Mouse (Mus musculus) midbrain, embryonic 10.5 days (tissue): Measurements from ENCODE around the gene Sntg2. TPM values are rescaled to one million over a fixed set of nuclear protein-coding genes. Genes with fewer than 3 reads are reported as not detected.

Source experiments
- DNase-seq: peaks from one replicate; pipeline ENCODE4 v3.0.0-alpha.2; 2017; ENCODE audit warnings: low spot score
- H3K27ac ChIP-seq: fragments of 300-500 bp; sonication (generic); replicated peaks from 2 replicates; pipeline ENCODE4 v1.5.1; 2016; ENCODE audit warnings: mild to moderate bottlenecking
- H3K27me3 ChIP-seq: fragments of 300-500 bp; sonication (generic); 2 replicates; pipeline ENCODE4 v1.6.1; 2016; ENCODE audit warnings: low read depth, mild to moderate bottlenecking; ENCODE audit not compliant: poor library complexity, severe bottlenecking
- H3K36me3 ChIP-seq: fragments of 300-500 bp; sonication (generic); 2 replicates; pipeline ENCODE4 v1.6.1; 2016; ENCODE audit warnings: mild to moderate bottlenecking, moderate library complexity
- H3K4me1 ChIP-seq: fragments of 300-500 bp; sonication (generic); 2 replicates; pipeline ENCODE4 v1.6.1; 2016
- H3K4me3 ChIP-seq: fragments of 300-500 bp; sonication (generic); 2 replicates; pipeline ENCODE4 v1.5.1; 2016; ENCODE audit warnings: mild to moderate bottlenecking, moderate library complexity
- H3K9me3 ChIP-seq: fragments of 300-500 bp; sonication (generic); replicated peaks from 2 replicates; pipeline ENCODE4 v1.6.1; 2016; ENCODE audit warnings: mild to moderate bottlenecking
- whole genome bisulfite sequencing: fragments of 180-500 bp; shearing (Covaris S2); methylation state at CpG from one replicate; pipeline ENCODE4 v1.1.7; 2016; 5-methylcytosine and 5-hydroxymethylcytosine counted together
- polyA plus RNA-seq: library from polyadenylated mRNA; unstranded; fragments of >200 nt; fragmentation: Nextera tagmentation; extraction: Ambion mirVana; gene quantifications from 2 replicates; pipeline ENCODE4 v1.2.1, GENCODE M21; 2016

Sntg2 gene
- polyA plus RNA-seq, 1 experiment from 2014 or later = 0.49 TPM

DNA sequence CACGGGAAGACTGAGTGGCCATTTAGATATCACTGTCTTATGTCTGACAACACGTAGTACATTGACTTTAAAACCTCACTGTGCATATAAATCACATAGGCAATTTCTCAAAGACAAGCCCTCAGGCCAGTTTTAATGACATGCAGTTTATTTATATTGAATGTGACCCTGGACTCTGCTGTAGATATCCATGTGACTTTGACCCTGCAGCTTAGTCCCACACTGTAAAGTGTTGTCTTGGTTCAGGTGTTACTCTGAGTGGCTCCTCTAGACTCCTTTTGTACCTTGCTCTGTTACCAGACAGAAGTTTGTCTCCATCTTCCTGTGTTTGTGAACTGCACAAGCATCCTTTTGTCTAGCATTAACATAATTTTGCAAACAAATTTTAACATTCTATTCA, 112.0 kb downstream of the Sntg2 start:
- Histone ChIP-seq H3K27ac (no peak overlapping the region), H3K9me3 (no peaks in the 10 kb centered on the region), H3K27me3 (no peaks in the 10 kb centered on the region), H3K4me1 (peaks cover 4% of the 10 kb centered on the region; the same call in 1 of the 2 replicates), H3K36me3 (no peaks in the 10 kb centered on the region), H3K4me3 (no peak overlapping the region)
- WGBS = 81% methylated on average over 2 of the region's 2 CpGs
- no peak for DNase-seq

DNA sequence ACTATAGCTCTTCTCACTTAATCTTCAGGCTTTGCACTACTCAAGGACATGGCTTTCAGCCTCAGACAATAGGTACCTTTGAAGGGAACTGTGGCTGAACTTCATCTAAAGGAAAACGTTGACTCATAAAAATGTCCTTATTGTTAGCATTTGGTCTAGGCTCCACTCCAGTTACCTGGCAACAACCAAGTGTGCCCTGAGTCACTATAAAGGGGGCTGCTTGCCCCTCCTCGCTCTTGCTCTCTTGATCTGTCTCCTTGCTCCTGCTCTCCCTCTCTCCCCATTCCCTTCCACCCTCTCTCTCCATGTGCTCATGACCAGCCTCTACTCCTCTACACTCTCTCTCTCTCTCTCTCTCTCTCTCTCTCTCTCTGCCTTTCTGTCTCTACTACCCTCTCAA, 114.5 kb downstream of the Sntg2 start:
- H3K36me3 ChIP-seq = no peaks in the 10 kb centered on the region
- no peak overlapping the region for H3K27ac ChIP-seq
- 65% methylated on average over 2 of the region's 2 CpGs for WGBS
- H3K4me1 ChIP-seq = no peaks in the 10 kb centered on the region
- no peaks in the 10 kb centered on the region for H3K27me3 ChIP-seq
- no peak overlapping the region for H3K4me3 ChIP-seq
- H3K9me3 ChIP-seq = no peaks in the 10 kb centered on the region
- no peak for DNase-seq

DNA sequence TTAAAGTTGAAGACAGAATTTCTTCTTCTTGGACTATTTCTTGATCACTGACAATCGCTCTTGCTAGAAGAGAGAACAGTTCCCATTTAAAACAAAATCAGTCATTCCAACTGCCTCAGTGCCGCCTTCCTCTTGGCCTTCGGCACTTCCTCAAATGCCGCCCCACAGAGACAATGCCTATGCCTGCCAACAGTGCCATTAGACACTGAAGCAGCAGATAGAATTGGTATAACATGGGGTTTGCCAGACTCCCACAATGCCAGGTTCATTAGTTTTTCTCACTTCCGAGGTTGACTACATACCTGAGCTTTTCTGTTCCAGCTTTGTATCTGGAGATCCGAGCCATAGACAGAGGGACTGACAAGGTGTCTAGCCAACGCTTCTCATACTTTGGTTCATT, 115.5 kb downstream of the Sntg2 start:
- Histone ChIP-seq H3K4me1 (no peaks in the 10 kb centered on the region), H3K4me3 (no peak overlapping the region), H3K27me3 (no peaks in the 10 kb centered on the region), H3K27ac (no peak overlapping the region), H3K9me3 (no peaks in the 10 kb centered on the region), H3K36me3 (no peaks in the 10 kb centered on the region)
- DNase-seq = no peak
- 90% methylated on average over 7 of the region's 7 CpGs for WGBS

DNA sequence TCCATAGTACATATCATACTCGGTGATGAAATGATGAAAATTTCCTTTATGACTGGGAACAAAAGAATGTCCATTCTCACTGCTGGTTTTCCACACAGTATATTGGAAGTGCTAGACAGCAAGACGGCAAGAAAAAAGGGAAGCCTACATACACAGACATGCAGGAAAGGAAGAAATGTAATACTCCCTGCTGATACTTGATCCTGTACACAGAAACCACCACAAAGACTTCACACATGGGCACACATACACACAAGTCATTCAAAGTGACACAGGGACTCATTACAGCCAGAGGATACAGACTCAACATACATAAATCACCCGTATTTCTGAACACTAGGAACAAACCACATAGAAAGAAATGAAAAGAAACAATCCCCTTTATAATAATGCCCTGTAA, 117.0 kb downstream of the Sntg2 start:
- Histone ChIP-seq H3K4me3 (no peak overlapping the region), H3K27me3 (no peaks in the 10 kb centered on the region), H3K4me1 (no peaks in the 10 kb centered on the region), H3K36me3 (no peaks in the 10 kb centered on the region), H3K27ac (no peak overlapping the region), H3K9me3 (no peaks in the 10 kb centered on the region)
- WGBS = 79% methylated on average over 3 of the region's 3 CpGs
- no peak for DNase-seq

DNA sequence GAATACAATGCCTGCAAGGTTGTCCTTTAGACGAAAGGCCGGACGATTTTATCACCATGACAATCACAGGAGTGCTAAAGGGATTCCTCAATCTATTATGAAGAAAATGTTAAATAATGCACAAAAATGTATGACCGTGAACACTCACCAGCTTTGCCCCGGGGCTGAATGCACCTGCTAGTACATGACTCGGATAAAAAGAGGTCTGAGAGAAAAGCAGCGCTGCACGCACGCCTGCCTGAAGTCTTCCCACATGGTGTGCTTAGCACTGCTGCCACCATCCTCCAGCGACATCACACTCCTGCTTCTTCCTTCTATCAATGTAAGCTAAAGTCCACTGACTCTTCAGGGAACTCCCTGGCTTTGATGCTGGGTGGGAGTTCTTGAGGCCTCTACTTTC, 118.6 kb downstream of the Sntg2 start:
- Histone ChIP-seq H3K27ac (no peak overlapping the region), H3K36me3 (no peaks in the 10 kb centered on the region), H3K9me3 (no peaks in the 10 kb centered on the region), H3K27me3 (no peaks in the 10 kb centered on the region), H3K4me3 (no peak overlapping the region), H3K4me1 (no peaks in the 10 kb centered on the region)
- DNase-seq = no peak
- 88% methylated on average over 10 of the region's 10 CpGs for WGBS

DNA sequence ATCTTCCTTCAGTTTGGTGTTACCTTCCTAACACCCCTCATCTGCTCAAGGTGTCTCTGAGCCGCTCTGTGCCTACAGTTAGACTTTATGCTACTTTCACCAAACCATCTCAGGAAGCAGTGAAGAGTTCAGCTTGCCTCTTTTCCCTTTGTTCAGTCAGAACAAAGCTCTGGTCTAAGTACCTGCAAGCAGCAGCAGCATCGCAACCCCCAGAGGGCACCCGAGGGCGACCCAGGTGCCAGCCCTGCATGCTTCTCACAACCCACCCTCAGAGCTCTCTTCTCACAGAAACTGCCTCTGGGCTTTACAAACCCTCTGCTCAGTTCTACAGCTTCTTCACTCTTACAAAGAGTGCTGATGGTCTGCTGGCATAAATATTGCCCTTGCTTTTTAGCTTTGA, 120.8 kb downstream of the Sntg2 start:
- WGBS = 88% methylated on average over 4 of the region's 4 CpGs
- no peaks in the 10 kb centered on the region for H3K9me3 ChIP-seq
- no peak overlapping the region for H3K4me3 ChIP-seq
- no peaks in the 10 kb centered on the region for H3K4me1 ChIP-seq
- no peak overlapping the region for H3K27ac ChIP-seq
- H3K27me3 ChIP-seq = no peaks in the 10 kb centered on the region
- no peak for DNase-seq
- no peaks in the 10 kb centered on the region for H3K36me3 ChIP-seq

DNA sequence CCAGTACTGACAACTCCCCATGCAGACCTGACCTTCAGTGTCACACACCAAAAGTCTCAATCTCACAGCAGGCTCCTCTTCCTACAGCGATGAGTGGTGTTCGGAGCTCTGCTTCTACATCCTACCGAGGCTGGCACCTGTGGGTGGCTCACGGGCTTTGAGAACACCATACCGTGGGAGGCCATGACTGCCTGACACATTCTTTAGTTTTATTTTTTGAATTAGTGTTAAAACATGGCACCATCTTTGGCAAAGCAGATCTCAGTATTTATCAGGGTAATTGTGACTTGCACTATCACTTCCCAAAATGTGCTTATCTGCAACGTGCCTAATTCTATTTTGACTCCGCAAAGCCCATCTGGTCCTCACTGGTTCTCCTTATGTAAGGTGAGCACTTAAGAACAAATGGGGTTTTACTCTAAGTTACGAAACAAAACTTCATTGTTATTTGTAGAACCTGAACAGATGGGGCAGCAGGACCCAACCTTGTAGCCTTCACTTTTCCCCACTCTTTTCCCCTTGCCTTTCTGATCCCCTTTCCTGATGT, 121.8 kb downstream of the Sntg2 start:
- no peak overlapping the region for H3K27ac ChIP-seq
- WGBS = 89% methylated on average over 8 of the region's 8 CpGs
- no peak for DNase-seq

DNA sequence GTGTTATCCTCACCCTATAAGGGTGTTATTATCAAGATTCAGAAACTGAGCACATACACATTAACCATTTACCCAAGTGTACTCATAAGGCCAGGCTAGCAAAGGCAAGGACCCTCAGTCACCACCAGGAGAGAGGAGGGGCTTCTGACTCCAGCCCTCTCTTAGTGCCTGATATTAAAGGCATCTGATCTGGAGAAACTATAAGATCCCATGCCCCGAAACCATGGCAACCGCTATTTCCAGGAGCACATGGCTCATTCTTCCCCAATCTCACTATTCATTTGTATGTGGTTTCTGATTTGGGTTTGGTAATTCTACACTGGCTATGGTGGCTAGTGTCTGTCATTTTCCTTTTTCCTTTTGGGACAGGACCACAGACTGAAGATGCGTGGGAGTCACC, 124.1 kb downstream of the Sntg2 start:
- DNase-seq = no peak
- no peaks in the 10 kb centered on the region for H3K4me1 ChIP-seq
- WGBS = 90% methylated on average over 3 of the region's 3 CpGs
- no peaks in the 10 kb centered on the region for H3K27me3 ChIP-seq
- H3K27ac ChIP-seq = no peak overlapping the region
- H3K36me3 ChIP-seq = no peaks in the 10 kb centered on the region
- H3K9me3 ChIP-seq = no peaks in the 10 kb centered on the region
- no peak overlapping the region for H3K4me3 ChIP-seq

More for the DNA sequence above, 121.8 kb downstream of the Sntg2 start:
- H3K4me1 ChIP-seq = no peaks in the 10 kb centered on the region
- H3K9me3 ChIP-seq = no peaks in the 10 kb centered on the region
- H3K27me3 ChIP-seq = no peaks in the 10 kb centered on the region
- H3K36me3 ChIP-seq = no peaks in the 10 kb centered on the region
- H3K4me3 ChIP-seq = no peak overlapping the region

DNA sequence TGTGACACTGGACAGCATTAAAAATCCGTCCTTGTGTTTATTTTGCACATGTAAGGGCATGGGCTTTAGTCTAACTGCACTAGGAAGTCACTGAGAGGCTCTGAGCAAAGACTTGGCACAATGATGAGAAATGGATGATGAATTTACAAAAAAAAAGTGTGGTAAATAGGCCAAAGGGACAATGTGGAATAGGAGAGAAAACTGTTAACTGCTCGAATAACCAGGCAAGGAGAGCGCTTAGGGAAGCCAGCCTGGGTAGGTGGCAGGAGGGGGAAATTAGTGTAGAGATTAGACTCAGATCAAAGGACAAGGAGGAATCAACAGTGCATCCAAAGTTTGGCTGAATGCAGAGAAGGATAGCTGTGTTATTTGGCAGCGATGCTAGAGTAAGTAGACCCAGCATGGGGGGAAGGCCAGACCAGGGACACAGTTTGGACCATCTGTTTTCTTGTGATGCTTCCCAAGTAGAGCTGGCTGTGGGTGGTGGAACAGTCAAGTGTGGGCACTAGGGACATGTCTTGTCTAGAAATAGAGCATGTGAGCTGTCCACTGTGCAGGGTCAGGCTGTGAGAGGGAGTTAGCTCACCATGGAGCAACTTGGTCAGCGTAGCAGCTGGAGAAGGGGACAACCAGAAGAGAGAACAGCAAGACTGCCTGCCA, 126.8 kb downstream of the Sntg2 start:
- H3K27me3 ChIP-seq = no peaks in the 10 kb centered on the region
- 86% methylated on average over 5 of the region's 5 CpGs for whole genome bisulfite sequencing
- H3K9me3 ChIP-seq = no peaks in the 10 kb centered on the region

DNA sequence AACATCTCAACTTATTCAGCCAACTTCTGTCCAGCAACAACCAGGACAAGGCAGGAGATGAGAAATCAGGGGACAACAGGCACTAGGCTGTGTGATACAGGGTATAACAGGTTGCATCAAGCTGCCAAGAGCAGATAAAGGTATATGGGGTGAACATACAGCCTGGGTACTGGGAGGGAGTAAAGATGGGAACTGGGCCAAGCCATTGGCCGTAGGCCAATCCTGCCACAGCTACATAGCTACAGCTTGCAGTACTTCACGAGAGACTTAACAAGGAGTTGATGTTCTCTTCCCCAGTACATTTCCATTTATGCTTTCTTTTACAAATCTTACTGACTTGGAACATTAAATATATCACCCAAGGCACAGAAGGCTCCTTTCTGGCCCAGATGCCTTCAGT, 129.0 kb downstream of the Sntg2 start:
- no peaks in the 10 kb centered on the region for H3K27me3 ChIP-seq
- no peak for DNase-seq
- H3K27ac ChIP-seq = no peak overlapping the region
- H3K9me3 ChIP-seq = no peaks in the 10 kb centered on the region
- no peaks in the 10 kb centered on the region for H3K4me1 ChIP-seq
- H3K4me3 ChIP-seq = no peak overlapping the region
- H3K36me3 ChIP-seq = no peaks in the 10 kb centered on the region
- whole genome bisulfite sequencing = 78% methylated on average over 2 of the region's 2 CpGs

More for the DNA sequence above, 126.8 kb downstream of the Sntg2 start:
- DNase-seq = no peak
- Histone ChIP-seq H3K36me3 (no peaks in the 10 kb centered on the region), H3K4me3 (no peak overlapping the region), H3K4me1 (no peaks in the 10 kb centered on the region), H3K27ac (no peak overlapping the region)

DNA sequence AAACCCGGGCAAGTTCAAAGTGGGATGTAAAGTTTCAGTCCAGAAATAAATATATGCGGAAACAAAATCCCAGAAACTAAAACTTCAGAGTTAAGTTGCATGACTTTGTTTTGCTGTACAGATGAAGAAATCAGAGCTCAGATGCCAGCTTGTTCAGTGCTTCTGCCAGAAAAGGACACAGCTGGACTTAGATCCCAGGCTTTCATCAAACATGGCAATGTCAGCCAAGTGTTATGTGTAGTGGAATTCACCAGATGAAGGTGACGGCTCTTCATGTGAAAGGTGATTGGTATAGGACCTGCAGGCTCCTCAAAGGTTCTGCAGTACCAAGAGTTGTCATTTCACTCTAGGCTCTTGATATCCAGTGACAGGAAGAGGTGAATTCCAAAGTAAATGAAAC, 132.3 kb downstream of the Sntg2 start:
- WGBS = 88% methylated on average over 3 of the region's 3 CpGs
- no peak for DNase-seq
- Histone ChIP-seq H3K27me3 (peaks cover 4% of the 10 kb centered on the region; the same call in 1 of the 2 replicates), H3K4me3 (no peak overlapping the region), H3K4me1 (no peaks in the 10 kb centered on the region), H3K9me3 (no peaks in the 10 kb centered on the region), H3K36me3 (no peaks in the 10 kb centered on the region), H3K27ac (no peak overlapping the region)

DNA sequence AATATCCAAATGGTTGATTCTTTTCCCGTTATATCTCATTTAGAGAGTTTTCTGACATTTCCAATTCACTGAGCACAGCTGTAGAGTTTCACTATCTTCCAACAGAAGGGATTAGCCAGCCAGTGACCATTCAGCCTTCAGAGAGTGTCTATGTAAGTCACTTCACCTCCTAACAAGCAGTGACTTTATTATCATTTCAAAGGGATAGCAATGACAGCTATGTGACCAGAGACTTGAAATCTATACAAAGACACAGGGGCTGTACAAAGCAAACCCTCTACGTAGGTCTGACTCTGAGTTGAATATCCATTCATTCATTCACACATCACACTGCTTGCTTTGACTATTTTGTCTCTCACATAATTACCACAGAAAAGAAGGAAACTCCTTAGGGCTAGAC, 138.2 kb downstream of the Sntg2 start:
- no peaks in the 10 kb centered on the region for H3K9me3 ChIP-seq
- H3K27ac ChIP-seq = no peak overlapping the region
- 16% methylated on average over 2 of the region's 2 CpGs for WGBS
- peaks cover 15% of the 10 kb centered on the region for H3K4me1 ChIP-seq
- H3K36me3 ChIP-seq = no peaks in the 10 kb centered on the region
- no peak overlapping the region for H3K4me3 ChIP-seq
- peak; percentile 18 for DNase-seq
- H3K27me3 ChIP-seq = peaks cover 26% of the 10 kb centered on the region; the same call in 1 of the 2 replicates

DNA sequence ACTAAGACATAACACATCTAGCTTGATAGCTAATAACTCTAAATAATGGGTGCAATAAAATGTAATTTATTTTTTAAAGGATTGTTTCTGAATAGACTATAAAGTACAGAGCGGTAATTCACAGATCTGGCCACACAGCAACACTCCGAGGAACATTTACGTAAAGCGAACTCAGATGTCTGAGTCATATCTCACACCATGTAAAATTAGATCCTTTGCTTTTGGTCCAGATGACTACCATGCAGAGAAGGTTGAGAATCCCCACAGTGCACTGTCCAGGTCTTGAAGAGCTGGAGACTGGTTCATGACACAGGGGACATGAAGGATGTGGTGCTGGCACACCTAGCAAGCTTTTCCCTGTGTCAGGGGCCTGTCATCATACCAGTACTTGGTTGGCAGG, 145.2 kb downstream of the Sntg2 start:
- no peak for DNase-seq
- no peaks in the 10 kb centered on the region for H3K9me3 ChIP-seq
- WGBS = 95% methylated on average over 4 of the region's 4 CpGs
- no peak overlapping the region for H3K27ac ChIP-seq
- no peaks in the 10 kb centered on the region for H3K4me1 ChIP-seq
- no peaks in the 10 kb centered on the region for H3K36me3 ChIP-seq
- H3K4me3 ChIP-seq = no peak overlapping the region
- H3K27me3 ChIP-seq = peaks cover 17% of the 10 kb centered on the region; the same call in 1 of the 2 replicates
